Mouse (Mus musculus): ENCODE results near the gene Arfip1.
A peak's percentile ranks its signal among the peaks of the same experiment; 100 is the strongest.
"Not testable (repeated sequence)": the region's sequence is repeated elsewhere in the genome, so short reads cannot be mapped to it uniquely, and the experiment has no call there.

Gene Arfip1

DNA sequence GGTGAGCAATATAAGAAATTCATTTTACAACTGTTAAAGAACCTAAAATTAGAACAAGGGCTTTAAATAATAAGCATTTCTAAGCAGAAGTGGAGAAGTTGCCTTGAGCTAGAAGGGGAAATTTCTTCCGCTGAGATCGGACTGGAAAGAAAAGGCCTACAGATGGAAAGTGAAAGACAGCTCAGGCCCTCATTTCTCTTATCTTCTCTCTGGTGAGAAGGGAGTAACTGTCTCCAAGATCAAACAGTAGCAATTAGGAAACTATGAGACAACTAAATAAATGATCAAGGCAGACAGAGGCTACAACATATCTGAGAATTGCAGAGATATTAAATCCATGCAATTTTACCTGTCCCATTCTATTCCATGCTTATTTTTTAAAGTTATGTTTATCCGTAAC lies 11.9 kb downstream of the Arfip1 start:
- DNase-seq (ENCODE audit: low spot score) = no peak

DNA sequence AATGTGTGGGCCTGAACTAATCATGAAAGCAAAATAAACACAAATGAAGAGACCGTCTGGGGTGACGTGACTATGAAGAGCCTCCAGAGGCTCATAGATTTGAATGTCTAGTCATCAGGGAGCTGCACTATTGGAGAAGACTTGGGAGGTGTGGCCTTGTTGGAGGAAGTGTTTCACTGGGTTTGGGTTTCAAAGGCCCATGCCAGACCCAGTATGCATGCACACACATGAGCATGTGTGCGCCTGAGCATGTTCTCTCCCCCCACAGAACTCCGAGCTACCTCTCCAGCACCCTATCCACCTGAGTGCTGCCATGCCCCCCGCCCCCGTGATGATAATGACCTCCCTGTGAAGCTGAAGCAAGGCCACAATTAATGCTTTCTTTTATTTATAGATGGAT lies 12.8 kb downstream of the Arfip1 start:
- DNase-seq (ENCODE audit: low spot score) = no peak

DNA sequence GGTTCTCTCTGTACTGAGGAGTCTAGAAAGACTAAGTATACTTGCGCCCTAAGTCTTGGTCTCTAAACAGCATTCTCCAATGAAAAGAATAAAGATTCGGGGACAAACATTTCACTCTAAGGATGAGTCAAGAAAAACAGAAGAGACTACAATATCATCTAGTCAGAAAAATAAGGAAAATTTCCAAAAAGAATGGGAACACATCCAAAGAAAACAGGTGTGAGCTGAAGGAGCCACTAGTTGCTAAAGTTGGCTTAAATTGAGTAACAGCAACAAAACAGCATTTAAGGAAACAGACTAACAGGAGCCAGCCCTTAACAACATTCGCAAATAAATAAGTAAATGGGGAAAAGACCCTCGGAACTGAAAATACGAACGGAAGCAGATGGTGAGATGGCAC lies 13.9 kb downstream of the Arfip1 start:
- DNase-seq (ENCODE audit: low spot score) = no peak

DNA sequence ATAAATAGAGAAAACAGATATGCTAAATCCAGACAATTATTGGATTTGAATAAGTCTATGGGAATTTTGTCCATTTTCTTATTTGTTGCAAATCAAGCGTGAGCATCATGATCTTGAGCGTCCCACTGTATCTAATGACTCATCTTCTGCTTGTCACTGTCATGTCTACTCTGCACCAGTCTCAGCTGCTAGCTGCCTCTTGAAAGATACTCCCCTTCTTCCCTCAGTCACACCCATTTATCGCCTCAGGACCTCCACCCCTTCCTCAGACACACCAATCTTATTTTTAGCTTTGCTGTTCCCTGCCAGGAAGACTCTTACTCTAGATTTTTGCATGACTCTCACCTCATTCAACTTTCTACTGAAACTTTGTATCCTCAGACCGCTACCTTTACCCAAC lies 19.0 kb downstream of the Arfip1 start:
- no peak for DNase-seq (ENCODE audit: low spot score)

DNA sequence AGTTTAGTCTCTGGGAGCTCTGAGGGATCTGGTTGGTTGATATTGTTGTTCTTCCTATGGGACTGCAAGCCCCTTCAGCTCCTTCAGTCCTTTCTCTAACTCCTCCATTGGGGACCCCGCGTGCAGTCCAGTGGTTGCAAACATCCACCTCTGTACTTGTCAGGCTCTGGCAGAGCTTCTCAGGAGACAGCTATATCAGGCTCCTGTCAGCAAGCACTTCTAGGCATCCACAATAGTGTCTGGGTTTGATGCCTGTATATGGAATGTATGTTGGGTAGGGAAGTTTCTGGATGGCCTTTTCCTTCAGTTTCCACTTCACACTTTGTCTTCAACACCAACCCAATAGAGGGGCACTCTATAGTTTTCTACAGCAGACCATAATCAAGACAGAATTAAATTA lies 19.5 kb downstream of the Arfip1 start:
- DNase-seq (ENCODE audit: low spot score) = not testable (repeated sequence)

DNA sequence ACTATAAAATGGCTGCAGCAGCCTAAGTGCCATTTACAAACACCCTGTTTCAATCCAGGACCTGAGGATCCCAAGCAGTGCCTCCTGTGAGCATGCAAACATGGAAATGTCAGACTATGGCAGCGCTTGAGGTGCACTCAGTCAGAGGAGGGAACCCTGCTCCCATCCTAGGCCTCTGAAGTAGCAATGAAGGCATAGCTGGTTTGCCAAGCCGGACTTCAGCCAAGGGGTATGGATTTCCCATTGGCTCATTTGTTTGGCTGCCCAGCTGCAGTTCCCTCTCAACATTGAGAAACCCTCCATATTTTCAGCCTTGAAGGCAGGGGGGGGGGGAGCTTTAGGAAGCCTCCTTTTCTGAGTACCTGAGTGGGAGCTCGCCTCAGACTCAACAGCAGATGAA lies 24.1 kb downstream of the Arfip1 start:
- DNase-seq (ENCODE audit: low spot score) = no peak

DNA sequence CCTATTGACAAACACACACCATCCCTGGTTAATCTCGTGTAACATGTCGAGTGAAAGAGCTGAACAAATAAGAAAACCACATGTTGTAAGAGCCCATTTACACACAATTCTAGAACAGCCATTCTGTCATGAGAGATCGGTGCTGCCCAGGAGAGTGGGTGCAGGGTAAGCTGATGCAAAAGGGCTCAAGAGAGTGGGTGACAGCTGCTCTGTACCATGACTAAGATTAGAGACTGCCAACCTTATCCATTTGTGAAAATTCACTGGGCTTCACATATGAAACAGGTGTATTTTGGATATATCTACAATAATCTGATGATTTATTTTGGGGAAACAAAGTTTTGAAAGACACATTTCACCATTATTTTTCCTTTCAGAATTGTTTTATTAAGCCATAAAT lies 26.6 kb downstream of the Arfip1 start:
- DNase-seq (ENCODE audit: low spot score) = no peak

DNA sequence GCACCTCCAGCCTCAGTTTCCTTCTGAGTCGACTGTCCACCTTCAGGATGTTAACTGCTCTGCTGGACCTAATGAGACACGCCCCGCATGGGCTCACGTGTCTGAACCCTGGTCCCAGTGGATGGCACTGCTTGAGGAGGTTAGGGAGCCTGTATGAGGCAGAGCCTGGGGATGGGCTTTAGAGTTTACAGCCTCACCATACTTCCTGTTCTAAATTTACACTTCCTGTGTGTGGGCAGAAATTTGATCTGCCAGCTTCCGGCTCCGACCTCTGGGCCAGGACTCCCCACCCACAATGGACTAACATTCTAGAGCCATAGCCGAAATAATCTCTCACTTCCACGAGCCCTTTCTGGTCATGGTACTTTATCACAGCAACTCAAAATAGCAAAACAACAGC lies 35.2 kb downstream of the Arfip1 start:
- DNase-seq (ENCODE audit: low spot score) = peak; percentile 7

DNA sequence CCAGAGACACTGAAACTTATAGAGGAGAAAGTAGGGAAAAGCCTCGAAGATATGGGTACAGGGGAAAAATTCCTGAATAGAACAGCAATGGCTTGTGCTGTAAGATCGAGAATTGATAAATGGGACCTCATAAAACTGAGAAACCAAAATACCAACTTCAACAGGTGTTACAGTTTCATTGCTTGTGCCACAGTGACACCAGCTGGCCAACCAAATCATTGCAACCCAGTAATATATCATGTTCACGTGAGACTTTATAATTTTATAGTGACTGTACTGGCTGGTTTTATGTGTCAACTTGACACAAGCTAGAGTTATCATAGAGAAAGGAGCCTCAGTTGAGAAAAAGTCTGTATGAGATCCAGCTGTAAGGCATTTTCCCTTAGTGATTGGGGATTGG lies 40.0 kb downstream of the Arfip1 start:
- DNase-seq (ENCODE audit: low spot score) = peak; percentile 71

DNA sequence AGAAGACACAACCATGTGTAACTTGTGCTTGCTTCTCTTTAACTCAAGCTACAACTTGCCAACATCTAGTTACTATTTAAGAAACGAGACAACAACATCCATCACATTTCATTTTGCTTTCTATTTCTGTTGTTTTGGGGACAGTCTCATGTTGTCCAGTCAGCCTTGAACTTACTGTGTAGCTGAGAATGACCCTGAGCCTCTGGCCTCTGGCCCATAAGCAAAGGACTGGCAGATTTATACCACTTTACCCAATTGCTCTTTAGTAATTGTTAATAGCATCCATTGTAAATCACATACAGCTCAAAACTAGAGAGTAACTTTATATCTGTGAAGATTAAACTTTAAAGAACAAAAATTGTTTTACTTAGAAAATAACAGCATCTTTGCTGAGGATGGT lies 40.5 kb downstream of the Arfip1 start:
- DNase-seq (ENCODE audit: low spot score) = no peak

DNA sequence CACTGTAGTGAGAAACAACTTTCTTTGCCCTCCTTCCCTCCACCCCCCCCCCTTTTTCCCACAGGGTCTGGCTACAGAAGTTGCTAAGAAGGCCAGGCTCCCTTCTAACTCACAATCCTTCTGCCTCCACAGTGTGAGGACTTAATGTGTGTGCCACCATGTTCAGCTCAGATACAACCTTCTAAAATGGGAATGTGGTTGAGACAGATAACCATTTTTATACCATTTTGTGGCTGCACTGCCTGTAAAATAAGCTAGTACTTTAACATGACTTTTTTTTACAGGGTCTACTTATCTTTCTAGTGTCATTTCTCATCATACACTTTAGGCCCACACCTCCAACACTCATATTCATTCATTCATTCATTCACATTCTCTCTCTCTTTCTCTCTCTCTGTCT lies 41.8 kb downstream of the Arfip1 start:
- DNase-seq (ENCODE audit: low spot score) = no peak

DNA sequence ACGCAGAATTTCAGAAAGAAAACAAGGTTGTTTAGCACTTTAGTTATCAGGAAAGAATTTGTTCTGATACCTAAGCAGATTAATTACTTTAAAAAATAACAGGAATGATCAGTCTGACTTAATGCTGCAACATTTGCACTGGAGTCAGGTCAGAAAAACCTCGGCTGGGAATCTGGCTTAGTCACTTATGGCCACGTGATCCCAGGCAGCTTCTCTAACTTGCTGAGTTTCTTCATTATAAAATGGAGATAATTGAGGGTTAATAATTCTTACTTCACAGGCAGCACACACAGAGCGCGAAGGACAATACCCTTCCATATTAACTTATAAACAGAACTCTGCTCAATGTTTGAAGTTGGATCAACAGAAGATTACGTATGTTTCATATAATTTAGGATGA lies 45.4 kb downstream of the Arfip1 start:
- no peak for DNase-seq (ENCODE audit: low spot score)

DNA sequence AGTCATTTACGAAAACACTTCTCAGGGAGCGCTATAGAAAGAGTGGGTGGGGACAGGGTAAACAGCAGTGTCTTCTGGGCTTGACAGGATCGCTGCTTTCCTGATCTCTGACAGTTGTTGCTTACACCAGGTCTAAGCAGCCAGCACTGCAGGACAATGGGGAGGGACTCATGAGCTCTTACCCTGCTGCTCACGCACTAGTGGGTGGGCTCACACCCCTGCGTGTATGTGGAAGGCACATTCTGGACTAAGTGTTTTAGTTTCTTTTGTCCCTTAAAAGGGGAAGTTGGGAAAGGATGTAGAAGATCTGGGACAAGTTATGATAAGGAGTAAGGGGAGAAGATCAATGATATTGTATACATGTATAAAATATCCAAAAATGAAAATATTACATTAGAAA lies 49.2 kb downstream of the Arfip1 start:
- DNase-seq (ENCODE audit: low spot score) = no peak

DNA sequence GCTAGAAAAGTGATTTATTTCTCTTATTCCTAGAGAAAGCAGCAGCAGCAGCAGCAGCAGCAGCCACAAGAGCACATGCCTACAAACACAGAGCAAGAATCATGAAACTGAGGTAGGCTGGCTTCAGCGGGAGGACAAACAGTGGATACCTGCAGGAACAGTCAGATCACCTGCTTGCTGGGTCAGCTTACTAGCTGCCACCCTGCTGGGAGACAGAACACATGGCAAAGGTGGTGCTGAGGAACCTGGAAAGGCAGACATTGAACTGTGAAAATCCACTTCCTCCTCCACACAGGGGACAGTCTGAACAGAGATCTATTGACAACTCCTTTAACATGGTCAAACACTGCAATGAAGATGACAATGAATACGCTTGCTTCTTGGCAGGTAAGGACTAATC lies 53.4 kb downstream of the Arfip1 start:
- DNase-seq (ENCODE audit: low spot score) = no peak

DNA sequence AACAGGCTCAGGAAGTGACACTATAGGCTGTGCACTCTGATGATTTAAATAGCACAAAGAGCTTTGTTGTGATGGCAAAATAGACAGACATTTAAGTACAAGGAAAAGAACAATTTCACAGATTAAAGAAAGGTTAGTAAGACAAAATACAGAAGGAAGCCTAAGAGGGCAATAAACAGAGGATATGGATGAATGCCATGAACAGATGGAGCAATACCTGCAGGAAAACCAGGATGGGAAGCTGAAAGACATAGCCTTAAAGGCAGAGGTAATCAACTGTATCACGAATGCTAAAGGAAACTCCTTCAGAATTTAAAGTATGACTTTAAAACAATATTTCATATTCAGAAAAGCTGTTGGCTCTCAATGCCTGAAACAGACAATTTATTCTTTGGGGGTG lies 57.5 kb downstream of the Arfip1 start:
- DNase-seq (ENCODE audit: low spot score) = no peak

DNA sequence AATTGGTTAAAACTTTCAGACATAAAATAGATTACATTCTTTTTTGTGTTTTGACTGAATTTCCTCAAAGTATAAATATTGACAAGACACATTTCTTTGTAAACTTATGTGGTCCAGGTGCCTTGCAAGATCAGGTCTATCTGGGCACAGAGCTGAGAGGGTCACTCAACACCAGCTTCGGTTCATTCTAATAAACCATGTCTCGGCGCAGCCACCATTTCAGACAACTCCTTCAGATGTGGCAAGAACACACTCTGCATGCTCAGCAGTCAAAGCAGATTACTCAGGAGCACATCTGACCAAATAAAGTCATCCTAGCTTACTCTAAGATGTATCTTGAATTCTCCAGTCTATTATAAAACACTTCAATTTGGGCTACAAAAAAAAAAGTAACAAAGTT lies 66.3 kb downstream of the Arfip1 start:
- DNase-seq (ENCODE audit: low spot score) = no peak

DNA sequence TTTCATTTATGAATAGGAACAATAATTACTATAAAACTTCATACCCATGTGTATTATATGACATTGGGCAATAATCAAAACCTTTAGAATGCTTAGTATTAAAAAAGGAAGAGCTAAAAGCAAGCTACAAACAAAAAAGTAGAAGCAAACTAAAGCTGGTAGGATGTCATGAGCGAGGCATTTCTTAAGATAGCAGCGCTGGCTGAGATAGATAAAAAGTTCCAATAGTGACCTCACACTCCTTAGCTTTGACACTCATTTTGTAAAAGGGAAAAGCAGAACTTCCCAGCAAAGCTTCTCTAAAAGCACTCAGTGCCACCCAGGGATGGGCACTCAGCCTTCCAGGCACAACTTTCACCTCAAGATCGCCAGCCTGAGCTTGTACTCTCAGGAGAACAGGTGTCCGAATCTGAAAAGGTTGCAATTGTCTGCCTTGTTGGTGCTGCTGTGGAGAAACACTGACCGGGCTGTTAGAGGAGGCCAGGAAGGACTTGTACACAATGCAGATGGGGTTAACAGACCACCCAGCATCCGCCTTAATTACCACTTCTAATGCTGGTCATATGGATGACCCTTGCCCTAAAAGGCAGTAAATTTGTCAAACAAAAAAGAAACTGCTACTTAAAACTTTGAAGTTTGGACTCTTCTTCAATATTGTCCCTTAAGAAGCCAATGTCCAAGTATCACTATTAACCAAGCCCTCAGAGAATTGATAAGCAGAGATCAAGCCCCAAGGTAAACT lies 69.5 kb downstream of the Arfip1 start:
- DNase-seq (ENCODE audit: low spot score) = peak; percentile 50

DNA sequence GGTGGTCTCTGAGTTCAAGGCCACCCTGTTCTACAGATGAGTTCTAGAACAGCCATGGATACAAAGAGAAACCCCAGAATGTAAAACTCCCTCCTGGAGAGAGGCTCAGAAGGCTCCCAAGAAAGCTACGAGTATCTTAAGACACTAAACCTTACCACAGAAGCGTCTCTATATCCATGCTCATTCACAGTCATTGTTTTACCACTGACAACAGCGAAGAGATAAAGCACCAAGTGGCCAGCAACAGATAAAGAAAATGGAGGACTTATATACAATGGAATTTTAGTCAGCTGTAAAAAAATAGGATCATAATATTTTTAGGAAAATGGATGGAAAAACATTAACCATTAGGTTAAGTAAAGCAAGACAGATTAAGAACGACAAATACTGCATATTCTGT lies 77.2 kb downstream of the Arfip1 start:
- DNase-seq (ENCODE audit: low spot score) = no peak

DNA sequence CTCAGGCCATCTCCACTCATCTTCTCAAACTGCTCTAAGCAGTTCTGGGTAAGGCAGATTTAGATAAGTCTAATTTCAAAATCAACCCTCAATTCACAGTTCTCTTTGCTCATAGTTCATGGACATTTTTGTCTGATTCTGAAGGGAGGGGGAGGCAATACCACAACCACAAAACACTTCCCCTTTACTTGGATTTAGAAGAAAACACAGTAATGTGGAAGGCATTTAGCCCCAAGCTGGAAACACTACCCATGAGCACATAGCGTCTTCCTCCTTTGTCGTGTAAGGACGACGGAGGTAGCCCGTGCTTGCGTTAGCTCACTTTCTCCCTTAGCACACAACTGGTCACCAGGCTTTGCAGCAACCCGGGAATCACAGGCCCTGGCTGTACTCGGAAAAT lies 78.1 kb downstream of the Arfip1 start:
- no peak for DNase-seq (ENCODE audit: low spot score)

DNA sequence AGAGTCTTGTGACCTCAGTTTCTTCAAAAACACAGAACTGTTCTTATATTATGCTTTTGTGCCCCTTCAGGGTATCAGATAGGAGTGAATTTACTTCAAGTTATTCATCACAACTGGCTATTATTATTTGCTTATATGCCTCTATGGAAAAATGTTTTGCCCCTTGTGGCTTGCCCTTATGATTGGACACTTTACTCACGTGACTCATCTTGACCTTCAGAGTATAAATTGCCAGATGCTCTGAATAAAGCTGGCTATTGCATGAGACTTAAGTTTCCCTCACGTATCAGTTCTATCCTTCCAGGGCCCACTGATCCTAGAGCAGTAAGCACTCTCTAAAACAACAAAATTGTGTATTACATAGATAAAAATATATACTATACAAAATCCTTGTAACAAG lies 80.3 kb downstream of the Arfip1 start:
- DNase-seq (ENCODE audit: low spot score) = no peak

DNA sequence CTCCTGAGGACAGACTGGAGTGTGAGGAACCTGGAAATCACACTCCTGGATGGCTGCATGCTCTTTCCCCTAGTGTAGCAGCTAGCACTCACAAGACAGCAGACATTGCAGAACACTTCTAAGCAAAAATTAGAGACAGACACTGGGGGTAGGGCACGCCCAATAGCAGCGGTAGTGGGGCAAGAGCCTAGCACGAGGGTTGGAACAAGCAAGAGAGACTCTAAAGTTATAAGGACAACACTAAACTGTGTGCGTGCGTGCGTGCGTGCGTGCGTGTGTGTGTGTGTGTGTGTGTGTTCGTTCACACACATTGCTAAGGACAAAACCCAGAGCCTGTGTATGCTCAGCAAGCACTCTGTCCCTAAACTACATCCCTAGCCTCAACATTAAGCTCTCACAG lies 81.9 kb downstream of the Arfip1 start:
- DNase-seq (ENCODE audit: low spot score) = no peak

DNA sequence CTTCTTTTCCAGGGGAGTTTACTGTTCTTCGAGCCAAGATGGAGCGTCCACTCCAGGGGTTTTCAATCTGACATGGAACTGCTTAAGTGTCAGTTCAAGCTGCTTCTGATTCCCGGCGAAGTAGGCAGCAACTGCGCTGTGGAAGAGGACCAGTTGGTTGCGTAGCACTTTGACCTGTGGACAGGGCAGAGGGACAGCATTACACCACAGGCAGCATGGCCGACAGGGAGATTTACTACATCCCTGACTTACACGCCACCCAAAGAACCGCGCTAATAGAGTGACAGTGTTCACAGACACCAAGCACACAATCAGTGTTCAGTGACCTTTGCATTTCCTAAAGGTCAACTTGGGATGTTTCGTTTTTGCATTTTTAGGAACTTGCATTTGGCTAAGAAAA lies 84.7 kb downstream of the Arfip1 start:
- no peak for DNase-seq (ENCODE audit: low spot score)

DNA sequence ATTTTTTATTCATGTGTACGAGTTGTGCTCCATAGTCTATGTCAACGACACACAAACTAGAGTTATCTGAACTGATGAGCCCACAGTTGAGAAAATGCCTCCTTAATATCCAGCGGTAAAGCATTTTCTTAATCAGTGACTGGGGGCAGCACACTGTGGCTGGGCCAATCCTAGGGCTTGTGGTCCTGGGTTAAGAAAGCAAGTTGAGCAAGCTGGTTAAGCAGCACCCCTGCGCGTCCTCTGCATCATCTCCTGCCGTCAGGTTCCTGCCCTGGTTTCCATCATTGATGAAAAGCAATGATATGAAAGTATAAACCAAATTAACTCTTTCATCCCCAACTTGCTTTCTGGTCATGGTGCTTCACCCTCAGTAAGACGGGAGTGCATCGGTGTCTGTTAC lies 89.8 kb downstream of the Arfip1 start:
- DNase-seq (ENCODE audit: low spot score) = no peak

DNA sequence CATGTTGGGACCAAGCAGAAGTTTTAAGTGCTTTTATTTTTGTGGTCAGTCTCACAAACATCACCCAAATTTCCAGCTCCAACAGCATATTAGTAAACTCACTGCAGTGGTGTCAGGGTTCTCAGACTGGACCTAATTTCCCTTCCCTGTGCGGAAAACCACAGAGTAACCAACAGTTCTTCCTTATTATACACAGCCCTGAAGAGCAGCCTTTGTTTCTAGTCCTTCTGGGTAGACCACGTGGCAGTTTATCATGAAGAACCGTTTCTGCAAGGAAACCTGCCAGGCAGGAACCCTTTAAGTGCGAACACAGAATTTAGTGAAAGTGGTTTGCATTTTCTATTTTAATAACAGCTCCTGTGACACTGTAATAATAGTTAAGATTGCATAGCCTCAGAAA lies 90.3 kb downstream of the Arfip1 start:
- DNase-seq (ENCODE audit: low spot score) = no peak

DNA sequence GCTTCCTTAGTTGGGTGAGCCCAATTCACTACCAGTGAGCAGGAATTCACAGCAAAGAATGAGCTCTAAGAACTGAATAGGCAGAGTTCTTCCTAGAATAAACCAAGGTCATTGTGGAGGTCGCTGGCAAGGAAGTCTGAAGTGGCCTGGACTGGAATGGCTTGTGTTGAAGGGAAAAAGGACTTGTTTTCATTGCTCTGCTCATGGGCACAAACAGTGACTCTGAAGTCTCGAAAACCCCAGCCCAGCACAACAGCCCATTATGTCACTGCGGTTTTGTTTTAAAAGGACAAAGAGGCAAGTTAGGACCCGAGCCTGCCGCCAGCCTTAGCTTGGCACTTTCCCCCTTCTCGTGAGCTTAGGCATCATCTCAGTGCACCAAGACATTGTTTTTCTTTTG lies 93.7 kb downstream of the Arfip1 start:
- DNase-seq (ENCODE audit: low spot score) = no peak

Measured in embryo, embryonic 10.5 days (tissue).